Mouse (Mus musculus) lung, embryonic 16.5 days (tissue): ENCODE data around the gene Car5a. TPM values are rescaled to one million over a fixed set of nuclear protein-coding genes. Genes with fewer than 3 reads are reported as not detected.
A peak's percentile ranks its signal among the peaks of the same experiment; 100 is the strongest.

Experiments
- ATAC-seq: fragments of 200-750 bp; cut with Nextera tagmentation; 2 replicates; pipeline ENCODE4 v1.8.0; 2017; ENCODE audit warnings: low read depth, mild to moderate bottlenecking, moderate library complexity
- H3K27ac ChIP-seq: fragments of 300-500 bp; sonication (generic); 2 replicates; pipeline ENCODE4 v1.5.1; 2014; ENCODE audit warnings: mild to moderate bottlenecking, control low read depth, low read length
- H3K27me3 ChIP-seq: fragments of 300-500 bp; sonication (generic); 2 replicates; pipeline ENCODE4 v1.6.1; 2014; ENCODE audit warnings: low read depth, low read length, mixed read lengths; ENCODE audit not compliant: control insufficient read depth, insufficient read depth
- H3K36me3 ChIP-seq: fragments of 300-500 bp; sonication (generic); 2 replicates; pipeline ENCODE4 v1.6.1; 2014; ENCODE audit warnings: low read length; ENCODE audit not compliant: control insufficient read depth, insufficient read depth
- H3K4me1 ChIP-seq: fragments of 300-500 bp; sonication (generic); replicated peaks from 2 replicates; pipeline ENCODE4 v1.6.1; 2014; ENCODE audit warnings: low read length, mixed read lengths; ENCODE audit not compliant: control insufficient read depth, insufficient read depth
- H3K4me2 ChIP-seq: fragments of 300-500 bp; sonication (generic); 2 replicates; pipeline ENCODE4 v1.6.1; 2014; ENCODE audit warnings: low read depth, low read length, control low read depth
- H3K4me3 ChIP-seq: fragments of 300-500 bp; sonication (generic); 2 replicates; pipeline ENCODE4 v1.5.1; 2014; ENCODE audit warnings: mild to moderate bottlenecking, low read length, control low read depth
- H3K9ac ChIP-seq: fragments of 300-500 bp; sonication (generic); 2 replicates; pipeline ENCODE4 v1.6.1; 2014; ENCODE audit warnings: low read length, control low read depth
- H3K9me3 ChIP-seq: fragments of 300-500 bp; sonication (generic); 2 replicates; pipeline ENCODE4 v1.6.1; 2016; ENCODE audit warnings: low read length; ENCODE audit not compliant: control insufficient read depth
- WGBS: fragments of 180-500 bp; shearing (Covaris S2); extraction: QIAGEN DNeasy Blood & Tissue Kit; methylation state at CpG from one replicate; pipeline ENCODE4 v1.1.7; 2014; 5-methylcytosine and 5-hydroxymethylcytosine counted together
- polyA plus RNA-seq: library from polyadenylated mRNA; unstranded; fragments of >200 nt; fragmentation: Nextera tagmentation; extraction: Ambion mirVana; gene quantifications from 2 replicates; pipeline ENCODE4 v1.2.1, GENCODE M21; 2015

Gene Car5a
- polyA plus RNA-seq, 1 experiment from 2014 or later: not detected

DNA sequence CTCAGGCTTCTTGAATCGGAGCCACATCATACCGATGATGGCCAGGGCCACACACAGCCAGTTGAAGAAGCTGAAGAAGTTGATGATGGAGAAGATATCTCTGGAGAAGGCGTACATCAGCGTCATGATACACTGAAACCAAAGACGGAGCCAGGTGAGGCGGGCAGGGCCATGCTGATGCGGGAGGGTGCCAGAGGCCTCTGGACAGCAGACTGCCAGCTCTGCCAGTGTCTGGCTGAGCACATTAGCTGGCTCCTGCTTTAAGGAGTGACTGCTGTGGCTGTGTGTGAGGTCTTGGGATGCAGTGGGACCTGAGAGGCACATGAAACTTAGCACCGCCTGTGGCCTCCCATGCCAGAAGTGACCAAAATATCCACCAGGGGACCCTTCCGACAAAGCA, 59.7 kb downstream of the Car5a start:
- Histone ChIP-seq H3K27me3 (no peaks in the 10 kb centered on the region), H3K9me3 (no peaks in the 10 kb centered on the region), H3K4me2 (no peak overlapping the region), H3K27ac (no peak overlapping the region), H3K4me3 (no peak overlapping the region), H3K9ac (no peak overlapping the region), H3K4me1 (no peaks in the 10 kb centered on the region; the same call in 1 of the 2 replicates), H3K36me3 (peaks cover 6% of the 10 kb centered on the region)
- 93% methylated on average over 9 of the region's 9 CpGs for WGBS
- ATAC-seq: no peak

DNA sequence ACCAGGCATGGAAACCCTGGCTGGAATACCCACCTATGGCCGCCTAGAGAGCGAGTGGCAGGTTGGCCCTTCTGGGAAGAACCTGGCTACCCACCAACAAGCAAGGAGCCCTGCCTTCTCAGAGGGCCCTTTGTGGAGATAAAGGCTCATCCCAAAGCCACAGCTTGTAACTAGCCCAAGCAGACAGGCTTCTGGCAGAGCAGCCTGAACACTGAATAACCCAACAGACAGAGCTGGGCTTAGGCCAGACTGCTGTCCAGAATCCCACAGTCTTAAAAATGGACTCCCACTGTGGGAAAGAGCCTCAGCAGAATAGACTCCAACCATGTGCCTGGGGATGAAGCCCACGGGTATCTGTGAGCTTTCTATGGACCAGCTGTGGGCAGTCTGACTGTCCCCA, 60.5 kb downstream of the Car5a start:
- Histone ChIP-seq H3K36me3 (peaks cover 6% of the 10 kb centered on the region), H3K4me3 (no peak overlapping the region), H3K27me3 (no peaks in the 10 kb centered on the region), H3K27ac (no peak overlapping the region), H3K4me1 (no peaks in the 10 kb centered on the region; the same call in 1 of the 2 replicates), H3K4me2 (no peak overlapping the region), H3K9me3 (no peaks in the 10 kb centered on the region), H3K9ac (no peak overlapping the region)
- no peak for ATAC-seq
- WGBS: 86% methylated on average over 3 of the region's 3 CpGs

DNA sequence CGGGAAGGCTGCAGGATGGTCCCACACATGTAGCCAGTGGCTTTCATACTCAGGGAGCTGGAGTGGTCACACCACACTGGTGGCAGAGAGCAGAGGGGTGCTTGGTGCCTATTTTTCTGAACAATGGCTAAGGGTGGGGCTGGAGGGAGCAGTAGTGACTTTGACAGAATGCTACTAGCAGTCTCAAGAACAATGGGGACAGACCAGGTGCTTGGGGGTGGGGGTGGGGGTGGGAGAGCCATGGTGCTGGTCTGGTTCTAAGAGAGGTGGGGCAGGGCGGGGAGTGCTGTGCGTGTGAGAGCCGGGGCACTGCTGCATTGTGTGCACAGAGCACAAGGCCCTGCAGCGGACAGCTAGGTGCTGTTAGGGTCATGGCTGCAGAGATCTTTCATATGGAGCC, 62.8 kb downstream of the Car5a start:
- H3K9me3 ChIP-seq: no peaks in the 10 kb centered on the region
- no peaks in the 10 kb centered on the region for H3K27me3 ChIP-seq
- WGBS: 76% methylated on average over 5 of the region's 5 CpGs
- ATAC-seq: 0 out of 2 replicates have a peak, but pooled peaks have one; percentile 11
- no peak overlapping the region for H3K9ac ChIP-seq
- no peak overlapping the region for H3K27ac ChIP-seq
- no peak overlapping the region for H3K4me3 ChIP-seq
- no peak overlapping the region for H3K4me2 ChIP-seq
- no peaks in the 10 kb centered on the region; the same call in 1 of the 2 replicates for H3K4me1 ChIP-seq
- H3K36me3 ChIP-seq: peaks cover 6% of the 10 kb centered on the region

DNA sequence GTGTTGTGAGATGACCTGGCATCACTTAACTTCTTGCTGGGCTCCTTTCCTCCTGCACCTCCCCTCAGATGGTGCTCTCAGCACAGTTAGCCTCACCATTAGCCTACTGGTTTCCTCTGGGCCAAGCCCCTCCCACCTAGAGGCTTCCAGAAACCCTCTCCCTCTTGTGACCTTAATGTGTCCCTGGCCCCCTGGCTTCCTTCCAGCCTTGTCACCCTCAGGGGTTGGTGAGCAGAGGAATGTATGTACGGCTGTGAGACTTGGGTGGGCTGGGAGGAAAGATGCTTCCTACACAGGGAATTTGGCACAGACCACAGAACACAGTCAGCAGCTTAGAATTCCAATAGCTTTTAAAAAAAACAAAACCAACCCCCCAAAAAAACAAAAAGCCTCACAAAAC, 63.9 kb downstream of the Car5a start:
- no peaks in the 10 kb centered on the region for H3K9me3 ChIP-seq
- H3K4me2 ChIP-seq: no peak overlapping the region
- peaks cover 6% of the 10 kb centered on the region; the same call in 1 of the 2 replicates for H3K36me3 ChIP-seq
- ATAC-seq: peak; percentile 74
- no peak overlapping the region for H3K27ac ChIP-seq
- H3K9ac ChIP-seq: no peak overlapping the region
- H3K27me3 ChIP-seq: no peaks in the 10 kb centered on the region
- WGBS: 35% methylated on average over 1 of the region's 1 CpGs
- no peak overlapping the region for H3K4me3 ChIP-seq
- no peaks in the 10 kb centered on the region; the same call in 1 of the 2 replicates for H3K4me1 ChIP-seq

DNA sequence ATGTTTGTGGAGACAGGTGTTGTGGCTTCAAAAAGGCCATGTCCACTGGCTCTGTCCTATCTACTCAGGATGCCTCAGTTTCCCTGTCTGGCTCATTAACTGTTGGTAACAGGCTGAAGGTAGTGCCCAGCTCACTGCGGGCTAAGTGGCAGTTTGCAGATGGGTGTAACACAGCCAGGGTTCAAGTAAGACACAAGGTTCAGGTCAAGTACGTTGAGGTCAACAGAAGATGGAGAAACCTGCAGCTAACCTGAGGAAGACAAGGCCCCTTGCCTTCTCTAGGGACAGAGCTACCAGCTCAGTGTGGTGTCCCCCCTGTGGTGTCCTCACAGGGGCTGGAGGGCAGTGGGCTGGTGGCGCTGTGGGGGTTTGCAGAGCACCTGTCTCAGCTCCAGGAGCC, 65.0 kb downstream of the Car5a start:
- no peak for ATAC-seq
- Histone ChIP-seq H3K4me1 (no peaks in the 10 kb centered on the region; the same call in 1 of the 2 replicates), H3K27ac (no peak overlapping the region), H3K9ac (no peak overlapping the region), H3K4me3 (no peak overlapping the region), H3K36me3 (peaks cover 6% of the 10 kb centered on the region; the same call in 1 of the 2 replicates), H3K4me2 (no peak overlapping the region), H3K27me3 (no peaks in the 10 kb centered on the region), H3K9me3 (no peaks in the 10 kb centered on the region)
- WGBS: 87% methylated on average over 3 of the region's 3 CpGs

DNA sequence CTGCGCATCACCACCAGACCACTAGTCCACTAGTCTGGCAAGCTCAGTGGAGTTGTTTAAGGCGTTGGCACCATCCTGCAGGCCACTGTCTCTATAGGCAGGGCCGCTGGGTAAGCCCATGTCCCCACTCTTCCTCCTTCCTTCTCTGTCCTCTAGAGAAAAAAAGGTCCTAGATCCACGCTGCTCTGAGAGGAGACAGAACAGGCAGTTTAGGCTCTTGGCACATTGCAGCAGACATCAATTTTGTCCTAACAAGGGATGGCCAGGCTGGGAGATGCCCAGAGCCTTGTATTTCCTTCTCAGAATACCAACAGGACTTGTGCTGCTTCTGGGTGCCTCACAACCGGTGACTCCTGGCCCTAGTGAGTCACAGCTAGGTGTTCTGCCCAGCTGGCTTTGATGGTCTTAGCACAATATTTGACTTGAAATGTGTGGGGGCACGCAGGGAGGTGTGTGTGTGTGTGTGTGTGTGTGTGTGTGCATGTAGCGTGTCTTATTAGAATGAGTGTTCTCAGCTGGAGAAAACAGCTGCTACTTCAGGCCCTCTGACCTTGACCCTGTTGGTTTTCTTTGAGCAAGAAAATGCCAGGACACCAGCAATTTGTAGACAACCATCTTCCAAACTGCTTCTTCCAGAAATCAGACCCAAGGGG, 66.8 kb downstream of the Car5a start:
- Histone ChIP-seq H3K36me3 (peaks cover 4% of the 10 kb centered on the region; the same call in 1 of the 2 replicates), H3K27ac (no peak overlapping the region), H3K9me3 (no peaks in the 10 kb centered on the region), H3K4me1 (no peaks in the 10 kb centered on the region; the same call in 1 of the 2 replicates), H3K9ac (no peak overlapping the region), H3K4me3 (no peak overlapping the region), H3K4me2 (no peak overlapping the region), H3K27me3 (no peaks in the 10 kb centered on the region)
- no peak for ATAC-seq
- 77% methylated on average over 7 of the region's 7 CpGs for WGBS

DNA sequence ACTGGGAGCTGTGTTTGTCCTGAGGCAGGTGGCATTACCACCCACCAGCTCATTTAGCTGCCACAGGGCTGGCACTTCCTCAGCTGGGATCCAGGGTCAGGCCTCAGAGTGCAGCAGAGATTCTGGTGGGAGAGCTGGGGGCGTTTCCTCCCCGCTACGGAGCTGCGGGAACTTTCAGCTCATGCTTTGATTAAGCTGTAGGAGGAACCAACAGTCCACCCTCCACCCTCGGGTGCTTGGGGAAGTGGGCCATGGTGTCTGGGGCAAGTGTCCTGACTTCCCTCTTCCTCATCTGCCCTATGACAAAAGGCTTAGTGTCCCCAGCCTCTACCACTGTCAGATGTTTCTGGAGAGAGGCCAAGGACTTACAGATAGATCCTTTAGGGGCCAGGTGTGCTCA, 67.5 kb downstream of the Car5a start:
- Histone ChIP-seq H3K9me3 (no peaks in the 10 kb centered on the region), H3K4me2 (no peak overlapping the region), H3K4me3 (no peak overlapping the region), H3K9ac (no peak overlapping the region), H3K4me1 (peaks cover 3% of the 10 kb centered on the region), H3K27me3 (no peaks in the 10 kb centered on the region), H3K27ac (no peak overlapping the region), H3K36me3 (no peaks in the 10 kb centered on the region; the same call in 1 of the 2 replicates)
- ATAC-seq: no peak
- 47% methylated on average over 5 of the region's 5 CpGs for WGBS

DNA sequence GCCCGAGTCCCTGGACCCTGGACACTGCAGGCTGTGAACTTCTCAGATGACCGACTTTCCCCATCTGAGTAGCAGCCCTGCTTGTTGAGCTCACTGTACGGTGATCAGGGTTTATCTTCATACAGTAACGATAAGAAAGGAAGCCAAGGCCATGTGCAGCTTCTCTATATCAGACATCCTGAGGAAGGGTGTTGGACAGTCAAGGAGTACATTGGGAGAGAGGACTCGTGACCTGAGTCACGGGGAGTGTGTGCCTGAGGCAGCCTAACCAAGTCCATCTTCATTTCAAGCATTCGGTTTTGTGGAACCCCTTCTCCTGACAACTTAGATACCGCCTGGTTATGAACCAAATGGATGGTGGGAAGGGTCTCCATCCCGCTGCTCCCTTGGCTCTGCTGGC, 69.2 kb downstream of the Car5a start:
- Histone ChIP-seq H3K9me3 (no peaks in the 10 kb centered on the region), H3K9ac (no peak overlapping the region), H3K36me3 (no peaks in the 10 kb centered on the region), H3K27ac (no peak overlapping the region), H3K4me1 (peaks cover 7% of the 10 kb centered on the region), H3K27me3 (no peaks in the 10 kb centered on the region), H3K4me2 (no peak overlapping the region), H3K4me3 (no peak overlapping the region)
- no peak for ATAC-seq
- 76% methylated on average over 9 of the region's 9 CpGs for WGBS

DNA sequence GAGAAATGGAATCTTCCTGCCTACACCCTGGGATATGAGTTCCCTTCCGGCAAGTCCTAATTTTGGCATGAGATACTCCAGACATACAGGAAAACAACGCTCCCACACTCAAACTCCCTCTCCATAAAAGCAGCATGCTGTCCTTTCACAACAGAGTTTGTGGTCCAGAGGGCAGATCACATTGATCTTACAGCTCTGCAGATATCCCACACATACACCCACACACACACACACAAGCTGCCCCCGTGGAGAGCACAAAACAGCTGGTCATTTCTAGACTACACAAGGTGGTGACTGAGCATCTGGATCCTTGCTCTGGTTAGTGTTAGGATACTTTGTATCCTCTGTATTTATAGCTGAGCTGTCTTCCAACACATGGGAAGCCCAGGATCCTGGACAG, 69.7 kb downstream of the Car5a start:
- WGBS: 53% methylated on average over 3 of the region's 3 CpGs
- Histone ChIP-seq H3K27ac (no peak overlapping the region), H3K27me3 (no peaks in the 10 kb centered on the region), H3K36me3 (no peaks in the 10 kb centered on the region), H3K4me3 (no peak overlapping the region), H3K4me2 (no peak overlapping the region), H3K9me3 (no peaks in the 10 kb centered on the region), H3K4me1 (peaks cover 7% of the 10 kb centered on the region), H3K9ac (0 out of 2 replicates have a peak overlapping the region, but pooled peaks have one; percentile 4)
- ATAC-seq: no peak
